Mouse (Mus musculus) cerebellum, postnatal 25 days (tissue): ENCODE data around the gene Tenm4.

Experiments used
- DNase-seq, 2 experiments: peaks; one replicate each; pipeline ENCODE4 v3.0.0; 2021; ENCODE audit warnings: mixed read lengths in 2 of 2

Gene Tenm4

GRCm38 (mm10) chr7:96879593-96879992, 708.5 kb downstream of the Tenm4 start:
- no peak for DNase-seq

GRCm38 (mm10) chr7:96880221-96880944, 709.3 kb downstream of the Tenm4 start:
- DNase-seq, result no peak

DNA sequence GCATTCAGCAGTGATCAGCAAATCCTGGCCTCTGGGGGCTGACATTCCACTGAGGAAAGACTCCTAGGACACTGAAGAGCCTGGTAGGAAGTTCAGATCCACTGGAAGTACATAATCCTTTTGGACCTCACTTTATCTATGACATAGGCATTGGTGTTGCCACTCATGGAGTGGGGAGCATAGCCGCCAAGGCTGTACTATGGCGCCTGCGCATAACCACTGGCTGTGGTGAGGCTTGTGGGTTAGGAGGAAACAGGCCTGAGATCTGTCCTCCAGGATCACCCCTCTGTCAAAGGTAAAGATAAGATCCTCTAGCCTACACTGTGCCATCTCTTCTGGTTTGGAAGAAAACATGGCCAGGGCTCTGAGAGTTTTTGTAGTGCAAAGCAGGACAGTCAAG, 712.3 kb downstream of the Tenm4 start:
- no peak for DNase-seq

- DNase-seq, result no peak
Observed at GRCm38 (mm10) chr7:96887088-96887654, 716.1 kb downstream of the Tenm4 start.

GRCm38 (mm10) chr7:96889061-96890034, 718.3 kb downstream of the Tenm4 start:
- peak in 1 of 2 experiments; percentile 17 for DNase-seq

DNA sequence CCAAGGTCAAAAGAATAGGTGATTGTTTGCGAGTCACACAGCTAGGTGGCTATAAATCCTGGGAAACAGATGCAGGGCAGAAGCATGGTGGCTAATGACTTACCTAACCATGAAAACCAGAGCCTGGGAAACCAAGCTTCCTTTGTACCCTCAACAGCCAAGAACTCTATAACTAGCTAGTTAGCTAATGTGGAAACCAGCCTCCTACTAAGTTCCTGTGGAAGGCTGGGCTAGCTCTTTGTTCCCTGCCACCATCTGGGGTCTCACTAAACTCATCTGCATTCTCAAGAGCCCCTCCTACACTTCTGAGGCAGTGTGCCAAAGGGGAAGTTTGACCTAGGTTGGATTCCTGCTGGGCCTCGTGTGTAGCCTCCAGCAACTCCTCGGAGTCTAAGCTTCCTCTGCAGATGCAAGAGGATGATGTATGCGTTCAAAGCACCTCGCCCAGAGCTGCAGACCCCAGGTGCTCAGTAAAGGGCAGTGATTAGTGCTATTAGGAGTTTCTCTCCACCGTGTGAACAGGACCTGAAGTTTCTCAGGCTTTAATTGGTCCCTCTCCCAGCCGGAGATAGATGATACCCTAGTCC, 719.1 kb downstream of the Tenm4 start:
- DNase-seq, result no peak

DNA sequence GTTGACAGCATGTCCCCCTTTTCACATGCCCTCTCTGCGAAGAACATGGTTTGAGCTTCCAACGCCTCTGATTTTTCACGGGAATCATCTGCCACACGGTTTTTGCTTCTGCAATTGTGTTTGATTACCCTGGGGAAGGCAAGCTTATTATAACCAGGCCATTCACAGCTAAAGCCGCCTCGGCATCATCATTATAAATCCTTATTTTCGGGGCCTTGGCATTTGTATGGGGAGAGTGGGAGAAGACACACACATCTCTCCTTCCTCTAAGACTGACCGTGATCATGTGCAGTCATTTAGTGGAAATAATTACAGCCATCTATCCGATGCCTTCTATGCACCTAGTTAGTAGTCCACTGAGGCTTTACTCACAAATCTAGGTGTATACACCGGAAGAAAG, 719.9 kb downstream of the Tenm4 start:
- DNase-seq, result no peak

DNA sequence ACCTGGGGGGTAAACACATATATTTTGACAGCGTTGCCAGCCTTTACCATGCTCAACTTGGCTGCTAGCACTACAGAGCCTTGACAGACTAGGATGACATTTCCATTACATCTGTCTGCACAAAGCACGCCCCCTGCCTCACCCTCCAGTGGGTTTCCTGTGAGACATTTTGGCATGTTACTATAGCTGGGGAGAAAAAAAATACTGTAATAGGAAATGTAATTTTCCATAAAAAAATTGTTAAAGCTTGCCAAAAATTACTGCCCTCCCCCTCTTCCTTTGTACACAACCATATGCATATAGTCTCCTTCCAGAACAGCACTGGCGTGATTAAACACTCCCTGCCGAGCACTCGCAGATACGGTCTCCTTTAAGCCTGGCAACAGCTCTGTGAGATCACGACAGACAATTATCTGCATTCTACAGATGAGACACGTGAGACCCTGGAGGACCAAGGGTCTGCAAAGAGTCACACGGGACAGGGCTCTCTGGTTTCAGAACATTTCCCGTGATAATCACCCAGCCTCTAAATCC, 728.1 kb downstream of the Tenm4 start:
- no peak for DNase-seq

DNA sequence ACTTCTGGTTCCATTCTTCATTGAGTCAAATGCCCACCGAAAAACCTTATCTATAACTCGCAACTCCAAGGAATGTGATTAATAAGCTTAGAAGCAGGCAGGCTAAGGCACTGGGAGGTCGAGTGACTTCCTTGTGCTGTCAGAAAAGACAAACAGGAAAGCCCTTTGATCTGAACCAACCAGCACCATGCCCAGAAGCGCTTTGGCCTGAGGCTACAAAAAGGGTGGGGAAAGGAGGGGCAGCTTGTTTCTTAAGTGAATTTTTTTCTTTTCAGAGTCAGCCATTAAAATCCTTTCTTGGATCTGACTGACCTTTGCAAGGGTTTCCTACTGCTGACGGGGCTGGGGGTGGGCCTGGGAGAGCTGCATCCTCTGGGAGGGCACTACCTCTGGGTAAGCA, 731.1 kb downstream of the Tenm4 start:
- DNase-seq, result no peak

DNA sequence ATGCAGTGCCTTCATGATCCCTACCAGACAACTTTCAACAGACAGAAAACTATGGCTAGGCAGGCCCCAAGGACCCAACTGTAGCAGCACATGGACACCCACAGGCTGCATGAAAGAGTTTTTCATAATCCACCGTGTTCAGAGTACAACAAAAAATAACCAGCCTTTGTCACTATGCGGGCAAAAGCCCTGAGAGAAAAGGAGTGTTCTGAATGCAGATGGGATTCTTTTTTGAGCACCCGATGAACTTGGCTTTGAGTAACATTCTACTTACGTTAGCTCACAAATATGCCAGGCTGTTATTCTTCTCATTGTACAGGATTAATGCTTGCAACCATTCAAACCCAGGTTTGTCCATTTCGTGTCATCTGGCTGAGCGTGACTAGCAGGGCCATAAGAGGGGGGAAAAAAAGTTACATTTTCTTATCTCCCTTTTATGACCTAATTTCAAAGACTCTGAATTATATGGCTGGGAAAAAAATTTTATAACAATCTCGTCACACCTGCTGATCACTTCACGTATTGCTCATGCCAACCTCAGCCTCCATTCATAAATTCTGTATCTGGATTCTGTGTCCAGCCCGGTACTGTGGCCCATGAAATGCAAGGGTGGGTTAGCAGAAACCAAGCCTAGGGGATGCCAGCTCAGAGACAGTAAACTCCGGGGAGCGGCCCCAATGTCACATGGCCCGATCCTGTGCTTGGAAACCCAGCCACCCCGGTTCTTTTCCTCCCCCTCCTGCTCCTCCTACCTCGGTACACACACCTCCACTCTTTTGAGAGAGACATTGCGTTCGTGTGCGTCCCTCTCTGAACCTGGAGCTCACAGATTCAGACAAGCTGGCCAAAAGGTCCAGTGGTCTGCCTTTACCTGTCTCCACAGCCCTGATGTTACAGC, 732.3 kb downstream of the Tenm4 start:
- no peak for DNase-seq

- no peak for DNase-seq
Observed at GRCm38 (mm10) chr7:96904442-96904841, 733.4 kb downstream of the Tenm4 start.

DNA sequence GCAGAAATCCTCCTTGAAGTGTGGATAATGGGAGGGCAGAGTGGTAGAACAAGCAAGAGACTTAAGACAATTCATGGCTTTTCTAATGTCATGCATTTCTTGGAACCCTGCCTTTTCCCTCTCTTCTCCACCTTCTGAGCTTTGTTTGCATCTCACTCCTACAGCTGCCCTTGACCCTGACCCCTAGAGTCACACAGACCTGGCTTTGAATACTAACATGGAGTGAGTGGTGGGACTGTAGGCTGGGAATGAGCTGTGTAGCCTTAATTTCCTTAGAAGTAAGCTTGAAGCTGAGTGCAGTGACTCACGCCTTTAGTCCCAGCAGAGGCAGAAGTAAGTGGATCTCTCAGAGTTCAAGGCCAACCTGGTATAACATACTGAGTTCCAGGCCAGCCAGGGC, 733.9 kb downstream of the Tenm4 start:
- DNase-seq, result no peak

GRCm38 (mm10) chr7:96905422-96905821, 734.4 kb downstream of the Tenm4 start:
- DNase-seq, result no peak

- DNase-seq, result peak in 1 of 2 experiments; percentile 16
Observed at GRCm38 (mm10) chr7:96906216-96906615, 735.2 kb downstream of the Tenm4 start.

DNA sequence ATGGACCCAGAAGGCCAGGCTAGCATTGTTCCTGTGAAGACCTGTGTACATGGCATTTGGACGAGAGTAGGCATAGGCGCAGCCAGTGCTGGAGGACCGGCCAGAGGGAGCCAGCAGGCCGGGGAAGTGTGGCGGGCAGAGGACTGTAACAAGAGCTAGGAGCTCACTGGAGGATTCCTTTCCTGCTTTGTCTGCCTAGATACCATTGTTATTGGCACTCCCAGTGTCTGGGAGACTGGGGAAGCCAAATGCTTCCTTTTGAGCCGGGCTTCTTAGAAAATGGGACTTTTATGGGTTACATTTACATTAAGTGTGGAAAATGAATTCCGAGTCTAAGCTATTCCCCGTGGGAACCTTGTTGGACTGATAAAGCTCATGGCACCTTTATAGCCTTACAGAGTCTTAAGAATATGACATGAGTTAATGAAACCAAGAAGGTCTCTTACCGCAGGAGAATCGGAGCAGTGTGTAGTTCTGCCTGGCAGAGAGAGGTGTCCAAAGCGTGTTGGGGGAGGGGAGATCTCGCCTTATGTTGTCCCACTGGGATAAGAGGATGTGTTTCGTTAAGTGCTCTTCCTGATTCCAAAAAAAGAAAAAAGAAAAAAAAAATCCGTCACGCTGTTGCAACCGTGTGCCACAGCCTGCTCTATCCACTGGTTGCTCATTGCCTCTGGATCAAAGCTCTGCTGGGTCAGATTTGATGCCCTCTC, 737.1 kb downstream of the Tenm4 start:
- no peak for DNase-seq

DNA sequence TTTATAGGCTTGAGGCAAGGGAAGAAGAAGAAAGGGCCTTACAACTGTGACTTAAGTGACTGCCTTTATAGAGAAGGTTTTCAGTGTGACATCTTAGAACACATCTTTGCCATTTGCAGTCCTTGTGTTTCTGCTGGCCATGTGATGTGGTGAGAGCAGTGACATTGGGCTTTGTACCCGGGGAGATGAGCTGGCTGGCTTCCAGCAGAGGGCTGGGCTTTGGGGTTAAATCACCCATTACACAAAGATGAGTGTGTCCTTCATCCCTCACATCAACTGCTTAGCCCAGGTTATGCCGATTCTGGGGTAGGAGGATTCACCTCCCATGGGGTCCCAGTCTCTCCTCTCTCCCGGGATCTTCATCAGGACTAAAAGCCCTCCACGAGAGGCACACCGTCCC, 738.8 kb downstream of the Tenm4 start:
- no peak for DNase-seq

DNA sequence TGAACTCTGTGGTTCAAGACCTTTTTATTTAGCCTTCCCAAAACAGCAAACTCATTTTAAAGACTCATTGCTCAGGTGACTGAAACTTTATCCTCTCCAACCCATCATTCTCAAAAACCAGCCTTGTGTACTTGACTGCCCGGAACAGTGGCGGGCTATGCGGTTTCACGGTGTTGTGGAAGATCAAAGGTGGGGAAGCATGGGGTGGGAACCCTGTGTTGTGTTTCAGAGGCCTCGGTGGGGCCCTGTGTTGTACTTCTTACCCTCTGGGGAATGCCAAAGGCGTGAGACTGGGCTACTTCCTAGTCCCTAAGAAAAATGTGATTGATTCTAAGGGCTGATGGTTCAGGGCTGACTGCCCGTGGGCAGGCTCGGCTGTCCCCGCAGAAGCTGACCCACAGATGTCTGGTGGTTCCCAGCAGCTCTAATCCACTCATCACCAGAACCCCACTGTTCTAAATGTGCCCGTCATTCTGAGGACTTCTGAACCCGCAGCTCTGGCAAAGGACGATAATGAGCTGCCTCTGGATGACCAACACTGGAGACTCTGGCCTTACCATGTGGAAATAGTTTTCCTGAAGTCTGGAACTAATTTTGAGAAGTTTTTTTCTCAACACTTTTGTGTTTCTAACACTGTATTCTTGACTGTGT, 739.4 kb downstream of the Tenm4 start:
- DNase-seq, result no peak

GRCm38 (mm10) chr7:96914031-96914430, 743.0 kb downstream of the Tenm4 start:
- peak; percentile 80 to 89 for DNase-seq

GRCm38 (mm10) chr7:96915452-96916105, 744.5 kb downstream of the Tenm4 start:
- DNase-seq, result peak; percentile 47 to 72
